Mouse (Mus musculus) thymus, postnatal 0 days (tissue): ENCODE results near the gene Nsf. TPM values are rescaled to one million over a fixed set of nuclear protein-coding genes. Genes with fewer than 3 reads are reported as not detected.
"Not testable (repeated sequence)": the region's sequence is repeated elsewhere in the genome, so short reads cannot be mapped to it uniquely, and the experiment has no call there.

Experiments
- DNase-seq: peaks from one replicate; pipeline ENCODE4 v3.0.0-alpha.2; 2015; ENCODE audit warnings: low spot score
- polyA plus RNA-seq: library from polyadenylated mRNA; unstranded; fragments of >200 nt; fragmentation: Nextera tagmentation; extraction: Ambion mirVana; gene quantifications from 2 replicates; pipeline ENCODE4 v1.2.1, GENCODE M21; 2015

The Nsf gene
- polyA plus RNA-seq, 1 experiment from 2014 or later, result 60.2 TPM

- no peak for DNase-seq
Observed at GRCm38 (mm10) chr11:103896966-103897750, 56.7 kb downstream of the Nsf start.

GRCm38 (mm10) chr11:103896056-103896455 is 57.8 kb downstream of the Nsf start:
- DNase-seq, result no peak

GRCm38 (mm10) chr11:103892831-103893230 is 61.0 kb downstream of the Nsf start:
- no peak for DNase-seq

GRCm38 (mm10) chr11:103891781-103892180 is 62.1 kb downstream of the Nsf start:
- no peak for DNase-seq

DNA sequence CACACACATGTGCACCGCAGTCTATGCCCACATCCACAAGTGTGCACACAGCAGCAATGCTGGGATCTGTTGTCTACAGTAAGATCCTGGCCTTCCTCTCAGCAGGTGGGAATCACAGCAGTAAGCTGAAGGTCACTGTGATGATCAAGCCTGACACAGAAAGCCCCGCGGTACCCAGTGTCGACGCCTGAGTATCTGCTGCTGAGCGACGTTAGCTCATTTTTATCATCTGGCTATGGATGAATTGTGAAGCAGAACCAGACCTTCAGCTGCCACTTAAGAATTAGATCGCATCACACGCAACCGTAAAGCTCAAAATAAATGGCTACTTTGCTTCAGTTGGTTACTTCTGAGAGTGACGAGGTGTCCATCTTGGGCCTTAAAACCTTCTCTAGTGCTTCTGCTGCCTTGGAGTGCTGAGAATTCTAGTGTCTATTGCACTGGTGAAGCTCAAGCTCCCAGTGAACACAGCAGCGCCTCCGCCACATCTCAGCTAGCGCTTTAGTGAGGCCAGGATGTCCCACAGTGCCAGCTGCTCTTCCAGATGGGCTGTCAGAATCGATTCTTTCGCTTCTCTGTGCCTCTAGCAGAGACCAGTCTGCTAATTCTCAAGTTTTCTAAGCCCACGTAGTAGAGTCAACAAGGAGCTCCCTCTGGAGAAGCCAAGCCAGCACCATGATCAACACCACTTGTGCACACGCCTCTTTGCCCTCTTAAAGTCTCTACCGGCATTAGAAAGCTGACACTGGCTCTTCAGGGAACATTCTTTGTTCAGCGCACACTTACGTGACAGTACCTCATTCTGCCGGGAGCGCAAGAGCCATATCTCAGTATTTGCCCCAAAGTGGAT is 63.3 kb downstream of the Nsf start:
- DNase-seq, result no peak

DNA sequence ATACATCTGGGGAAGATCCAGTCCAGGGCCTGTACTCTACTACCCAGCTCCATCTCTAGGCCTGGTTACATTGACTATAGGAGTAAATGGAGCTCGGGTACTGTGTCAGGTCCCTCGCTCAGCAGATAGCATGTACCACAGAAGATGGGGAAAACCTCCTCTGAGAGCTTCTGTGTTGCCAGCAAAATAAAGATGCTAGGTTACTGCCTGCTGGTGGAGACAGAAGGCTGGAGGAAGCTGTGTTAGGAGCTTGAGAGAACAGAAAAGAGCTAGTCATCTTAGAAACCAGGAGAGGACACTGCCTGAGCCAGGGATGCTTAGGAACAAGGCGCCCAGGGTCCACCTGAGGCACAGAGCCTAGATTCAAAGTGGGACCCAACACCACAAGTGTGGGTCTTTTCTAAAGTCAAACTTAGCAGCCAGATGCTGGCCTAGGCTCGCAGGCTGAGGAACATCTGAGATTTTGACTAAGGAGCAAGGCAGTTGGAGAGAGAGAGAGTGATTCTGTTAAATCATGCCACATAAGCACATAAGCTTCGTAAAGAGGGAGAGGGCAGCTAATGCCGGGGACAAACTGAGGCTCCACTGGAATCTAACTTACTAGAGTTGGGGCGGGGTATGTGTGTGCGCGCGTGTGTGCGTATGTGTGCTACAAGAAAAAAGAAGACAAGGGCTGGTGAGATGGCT is 66.0 kb downstream of the Nsf start:
- no peak for DNase-seq

GRCm38 (mm10) chr11:103884749-103885383 is 69.0 kb downstream of the Nsf start:
- no peak for DNase-seq

- no peak for DNase-seq
Observed at GRCm38 (mm10) chr11:103883793-103884192, 70.1 kb downstream of the Nsf start.

GRCm38 (mm10) chr11:103879476-103879875 is 74.4 kb downstream of the Nsf start:
- DNase-seq, result not testable (repeated sequence)

DNA sequence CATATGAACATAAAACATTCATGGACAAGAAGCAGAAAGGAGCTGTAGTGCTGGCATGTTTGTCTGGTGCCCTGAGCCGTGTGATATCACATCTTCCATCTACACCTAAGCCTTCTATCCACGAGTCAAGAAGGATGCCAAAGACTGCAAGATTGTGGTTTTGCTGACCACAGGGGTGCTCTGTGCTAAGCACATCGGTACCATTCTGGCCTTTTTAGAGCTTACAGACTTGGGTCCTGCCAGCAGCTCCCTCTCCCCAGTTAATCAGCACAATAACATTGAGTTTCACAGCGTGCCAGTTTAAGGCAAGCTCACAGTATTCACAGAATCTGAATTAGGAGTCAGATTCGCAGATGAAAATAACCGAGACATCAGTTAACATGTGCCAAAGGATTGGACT is 75.4 kb downstream of the Nsf start:
- DNase-seq, result no peak

- no peak for DNase-seq
Observed at GRCm38 (mm10) chr11:103870352-103870751, 83.5 kb downstream of the Nsf start.

DNA sequence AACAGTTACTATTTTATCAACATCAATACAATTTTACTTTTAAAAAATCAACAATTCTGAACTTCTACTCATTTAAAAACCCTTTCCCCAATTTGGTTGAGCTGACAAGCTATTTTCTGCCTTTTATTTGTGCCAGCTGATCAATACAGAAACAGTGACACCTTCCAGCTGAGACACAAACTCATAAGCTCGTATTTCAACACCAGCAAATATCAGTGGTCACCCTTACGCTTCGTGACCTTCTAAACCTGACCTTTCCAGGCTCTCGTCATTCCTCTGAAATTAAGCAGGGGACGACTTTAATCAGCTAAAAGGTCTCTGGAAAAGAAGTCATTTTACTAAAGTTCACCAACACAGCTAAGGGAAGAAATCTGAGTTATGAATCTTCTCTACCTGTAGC is 86.2 kb downstream of the Nsf start:
- DNase-seq, result no peak

GRCm38 (mm10) chr11:103865346-103865745 is 88.5 kb downstream of the Nsf start:
- no peak for DNase-seq

GRCm38 (mm10) chr11:103864486-103864885 is 89.4 kb downstream of the Nsf start:
- no peak for DNase-seq

DNA sequence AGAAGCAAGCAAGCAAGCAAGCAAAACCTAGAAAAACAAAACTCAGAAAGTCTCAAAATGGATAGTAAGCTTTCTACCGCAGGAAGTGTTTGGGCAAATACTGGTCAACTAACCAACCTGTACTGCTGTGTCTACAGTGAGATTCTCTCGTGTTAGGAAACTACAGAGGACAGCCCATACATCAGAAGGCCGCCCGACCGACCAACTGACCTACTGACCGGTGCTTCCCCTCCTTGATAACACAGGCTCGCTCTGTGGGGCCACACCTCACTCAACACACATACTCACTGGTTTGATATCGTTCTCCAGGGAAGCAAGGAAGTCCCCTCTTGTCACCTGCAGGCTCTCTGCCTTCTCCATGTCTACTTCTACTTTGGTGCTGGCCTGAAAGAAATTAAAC is 90.9 kb downstream of the Nsf start:
- DNase-seq, result no peak

GRCm38 (mm10) chr11:103859933-103860610 is 93.8 kb downstream of the Nsf start:
- no peak for DNase-seq

DNA sequence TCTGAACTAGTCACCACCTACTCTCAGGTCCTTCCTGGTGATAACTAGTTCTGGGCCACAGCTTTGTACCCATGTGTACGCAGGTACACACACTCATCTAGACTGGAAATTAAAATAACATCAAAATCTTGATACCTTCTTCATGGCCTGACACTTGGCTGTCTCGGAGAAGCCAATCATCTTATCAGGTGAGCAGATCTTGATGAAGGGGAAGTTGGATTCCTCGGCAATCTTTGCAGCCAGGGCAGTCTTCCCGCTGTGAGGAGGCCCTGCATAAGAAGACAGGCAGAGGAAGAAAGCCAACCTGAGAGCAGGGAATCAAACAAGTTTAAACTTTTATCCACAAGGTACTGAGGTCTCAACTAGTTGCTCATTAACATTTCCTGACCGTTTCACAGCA is 95.1 kb downstream of the Nsf start:
- DNase-seq, result no peak

DNA sequence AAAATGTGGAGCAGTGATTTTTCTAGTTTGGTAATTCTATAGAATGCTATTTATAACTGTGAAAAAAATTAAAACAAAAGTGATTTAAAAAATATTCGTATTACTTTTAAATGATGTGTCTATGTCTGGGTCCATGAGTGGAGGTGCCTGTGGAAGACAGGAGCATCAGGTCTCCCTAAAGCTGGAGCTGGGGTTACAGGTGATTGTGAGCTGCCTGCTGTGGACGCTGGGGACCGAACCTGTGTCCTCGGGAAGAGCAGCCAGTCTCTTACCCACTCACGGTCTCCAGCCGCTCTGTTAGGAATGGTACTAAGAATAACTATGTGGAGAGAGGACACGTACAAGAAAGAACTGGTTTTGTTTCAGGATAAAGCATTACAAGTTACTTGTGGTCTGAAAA is 97.2 kb downstream of the Nsf start:
- DNase-seq, result no peak

- DNase-seq, result no peak
Observed at GRCm38 (mm10) chr11:103854294-103854693, 99.6 kb downstream of the Nsf start.

DNA sequence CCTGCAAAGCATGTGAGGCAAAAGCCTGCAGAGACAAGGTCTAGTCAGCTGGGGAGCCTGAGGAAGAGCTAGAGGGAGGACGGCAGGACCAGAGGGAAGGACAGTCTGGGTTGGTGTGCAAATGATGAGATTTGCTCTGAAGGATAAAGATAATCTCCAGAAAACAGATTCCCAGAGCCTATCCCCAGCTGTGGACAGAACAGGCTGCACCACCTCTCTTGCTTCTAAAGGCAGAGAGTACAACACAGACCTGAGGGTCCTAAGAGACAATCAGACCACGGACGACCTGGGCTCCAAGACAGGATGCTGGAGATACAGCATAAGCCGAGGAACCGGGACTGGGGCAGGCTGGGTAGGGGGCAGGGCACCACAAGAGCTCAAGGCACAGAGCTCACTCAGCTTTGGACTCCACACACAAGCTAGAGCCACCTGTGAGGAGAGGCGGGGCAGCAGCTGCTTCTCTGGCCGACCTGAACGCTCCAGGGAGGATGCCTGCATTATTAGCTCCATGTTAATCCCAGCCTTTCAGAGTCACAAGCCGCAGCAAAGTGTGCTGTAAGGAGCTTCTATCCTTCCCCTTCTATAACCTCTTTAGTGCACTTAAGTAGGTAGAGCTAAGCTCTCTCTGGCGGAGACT is 100.5 kb downstream of the Nsf start:
- DNase-seq, result no peak
